Mouse (Mus musculus) ES-Bruce4 (cell line): ENCODE measurements at regions not wholly inside any gene's neighbourhood (a gene's known extent, or its start where the extent isn't known, plus 50 kb on each side); places are given as distances from the start of the nearest gene placed in this dataset.
A peak's percentile ranks its signal among the peaks of the same experiment; 100 is the strongest.

Experiments used
- H3K27ac ChIP-seq: 2 replicates; pipeline ENCODE4 v1.5.1; 2012; ENCODE audit warnings: low read length, inconsistent platforms; ENCODE audit not compliant: insufficient read depth
- H3K27me3 ChIP-seq: 2 replicates; pipeline ENCODE4 v1.6.1; 2012; ENCODE audit warnings: mild to moderate bottlenecking, low read length, inconsistent platforms; ENCODE audit not compliant: control insufficient read depth, poor library complexity, insufficient read depth, severe bottlenecking
- H3K36me3 ChIP-seq: 2 replicates; pipeline ENCODE4 v1.6.1; 2012; ENCODE audit warnings: inconsistent platforms, mild to moderate bottlenecking, low read length, moderate library complexity; ENCODE audit not compliant: control insufficient read depth, poor library complexity, insufficient read depth, severe bottlenecking
- H3K4me1 ChIP-seq: one replicate; pipeline ENCODE4 v1.8.1; 2011; ENCODE audit warnings: low read length; ENCODE audit not compliant: control insufficient read depth, insufficient read depth
- H3K4me3 ChIP-seq: 2 replicates; pipeline ENCODE4 v1.5.1; 2011; ENCODE audit warnings: low read depth, mild to moderate bottlenecking, low read length
- H3K9ac ChIP-seq: 2 replicates; pipeline ENCODE4 v1.6.1; 2012; ENCODE audit warnings: low read depth, mild to moderate bottlenecking, inconsistent platforms; ENCODE audit not compliant: poor library complexity, severe bottlenecking
- H3K9me3 ChIP-seq: replicated peaks from 2 replicates; pipeline ENCODE4 v1.6.1; 2012; ENCODE audit warnings: mild to moderate bottlenecking, low read length, inconsistent platforms; ENCODE audit not compliant: control insufficient read depth, poor library complexity, insufficient read depth, severe bottlenecking
- CTCF ChIP-seq: IDR thresholded peaks from one replicate; pipeline ENCODE4 v1.8.1; 2011; ENCODE audit warnings: low read depth, low read length
- EP300 ChIP-seq: IDR thresholded peaks from 2 replicates; pipeline ENCODE4 v1.6.1; 2011; ENCODE audit warnings: low read depth, low read length; ENCODE audit not compliant: insufficient read depth
- POLR2A ChIP-seq: IDR thresholded peaks from one replicate; pipeline ENCODE4 v1.8.1; 2011; ENCODE audit warnings: low read length; ENCODE audit not compliant: insufficient read depth

GRCm38 (mm10) chr8:90011682-90012409 lies 336.3 kb downstream of the Tox3 start:
- no peak overlapping the region for H3K9ac ChIP-seq
- H3K27me3 ChIP-seq: no peaks in the 10 kb centered on the region
- no peak overlapping the region for H3K4me3 ChIP-seq
- H3K9me3 ChIP-seq: no peaks in the 10 kb centered on the region
- no peak overlapping the region for H3K27ac ChIP-seq
- TF ChIP-seq POLR2A: no peak
- H3K4me1 ChIP-seq: no peaks in the 10 kb centered on the region
- no peaks in the 10 kb centered on the region for H3K36me3 ChIP-seq

GRCm38 (mm10) chr8:90009431-90009830 lies 338.7 kb downstream of the Tox3 start:
- H3K9ac ChIP-seq: no peak overlapping the region
- no peaks in the 10 kb centered on the region for H3K27me3 ChIP-seq
- H3K9me3 ChIP-seq: no peaks in the 10 kb centered on the region
- no peak for TF ChIP-seq EP300
- no peak for TF ChIP-seq CTCF
- H3K27ac ChIP-seq: no peak overlapping the region
- no peaks in the 10 kb centered on the region for H3K4me1 ChIP-seq
- H3K36me3 ChIP-seq: no peaks in the 10 kb centered on the region
- no peak overlapping the region for H3K4me3 ChIP-seq

- TF ChIP-seq CTCF (peak; percentile 92), EP300 (no peak)
- no peaks in the 10 kb centered on the region for H3K36me3 ChIP-seq
- no peak overlapping the region for H3K9ac ChIP-seq
- no peaks in the 10 kb centered on the region for H3K9me3 ChIP-seq
- no peak overlapping the region for H3K27ac ChIP-seq
- no peaks in the 10 kb centered on the region for H3K4me1 ChIP-seq
- no peaks in the 10 kb centered on the region; the same call in 1 of the 2 replicates for H3K27me3 ChIP-seq
- H3K4me3 ChIP-seq: no peak overlapping the region
Measured at GRCm38 (mm10) chr8:90000899-90001640, 347.1 kb downstream of the Tox3 start.

GRCm38 (mm10) chr8:89993743-89994142 lies 354.4 kb downstream of the Tox3 start:
- Histone ChIP-seq H3K4me3 (no peak overlapping the region), H3K9me3 (no peaks in the 10 kb centered on the region), H3K9ac (no peak overlapping the region), H3K36me3 (no peaks in the 10 kb centered on the region), H3K27ac (no peak overlapping the region), H3K4me1 (no peaks in the 10 kb centered on the region), H3K27me3 (no peaks in the 10 kb centered on the region; the same call in 1 of the 2 replicates)
- TF ChIP-seq POLR2A (no peak), EP300 (no peak), CTCF (no peak)

GRCm38 (mm10) chr8:89983859-89984258 lies 364.3 kb downstream of the Tox3 start:
- Histone ChIP-seq H3K4me3 (no peak overlapping the region), H3K36me3 (no peaks in the 10 kb centered on the region), H3K4me1 (no peaks in the 10 kb centered on the region), H3K27ac (no peak overlapping the region), H3K9me3 (no peaks in the 10 kb centered on the region; the same call in 1 of the 2 replicates), H3K27me3 (no peaks in the 10 kb centered on the region), H3K9ac (no peak overlapping the region)
- TF ChIP-seq EP300: no peak
- peak; percentile 6 for TF ChIP-seq CTCF

GRCm38 (mm10) chr8:89982551-89982950 lies 365.6 kb downstream of the Tox3 start:
- Histone ChIP-seq H3K4me1 (no peaks in the 10 kb centered on the region), H3K9me3 (no peaks in the 10 kb centered on the region; the same call in 1 of the 2 replicates), H3K4me3 (no peak overlapping the region), H3K9ac (no peak overlapping the region), H3K27ac (no peak overlapping the region), H3K27me3 (no peaks in the 10 kb centered on the region), H3K36me3 (no peaks in the 10 kb centered on the region)
- TF ChIP-seq CTCF (no peak), POLR2A (no peak), EP300 (no peak)
